Mouse (Mus musculus) forebrain, postnatal 0 days (tissue): Measurements from ENCODE around the gene Mavs. TPM values are rescaled to one million over a fixed set of nuclear protein-coding genes. Genes with fewer than 3 reads are reported as not detected.

Experiments used
- ATAC-seq: fragments of 200-750 bp; cut with Nextera tagmentation; 2 replicates; pipeline ENCODE4 v1.8.0; 2017; ENCODE audit warnings: mild to moderate bottlenecking, moderate library complexity
- DNase-seq: peaks from one replicate; pipeline ENCODE4 v3.0.0-alpha.2; 2015
- H3K27ac ChIP-seq: fragments of 300-500 bp; sonication (generic); 2 replicates; pipeline ENCODE4 v1.5.1; 2014; ENCODE audit warnings: low read depth, mild to moderate bottlenecking, antibody characterized with exemption, low read length, moderate library complexity, mixed read lengths
- H3K27me3 ChIP-seq: fragments of 300-500 bp; sonication (generic); 2 replicates; pipeline ENCODE4 v1.6.1; 2014; ENCODE audit warnings: mild to moderate bottlenecking, low read length, mixed read lengths; ENCODE audit not compliant: insufficient read depth
- H3K36me3 ChIP-seq: fragments of 300-500 bp; sonication (generic); 2 replicates; pipeline ENCODE4 v1.6.1; 2014; ENCODE audit warnings: mild to moderate bottlenecking, moderate library complexity; ENCODE audit not compliant: insufficient read depth
- H3K4me1 ChIP-seq: fragments of 300-500 bp; sonication (generic); 2 replicates; pipeline ENCODE4 v1.6.1; 2014; ENCODE audit warnings: antibody characterized with exemption; ENCODE audit not compliant: insufficient read depth
- H3K4me2 ChIP-seq: fragments of 300-500 bp; sonication (generic); 2 replicates; pipeline ENCODE4 v1.6.1; 2014; ENCODE audit warnings: low read depth, mild to moderate bottlenecking, moderate library complexity
- H3K4me3 ChIP-seq: fragments of 300-500 bp; sonication (generic); 2 replicates; pipeline ENCODE4 v1.5.1; 2014; ENCODE audit warnings: low read depth, low read length, mixed read lengths
- H3K9ac ChIP-seq: fragments of 300-500 bp; sonication (generic); 2 replicates; pipeline ENCODE4 v1.6.1; 2014; ENCODE audit warnings: mild to moderate bottlenecking
- H3K9me3 ChIP-seq: fragments of 300-500 bp; sonication (generic); 2 replicates; pipeline ENCODE4 v1.6.1; 2016; ENCODE audit warnings: low read length
- CTCF ChIP-seq: sonication (generic); IDR thresholded peaks from 2 replicates; pipeline ENCODE4 v1.5.1; 2016; ENCODE audit warnings: antibody characterized with exemption, control low read depth, low read depth
- WGBS: fragments of 180-500 bp; shearing (Covaris S2); extraction: QIAGEN DNeasy Blood & Tissue Kit; methylation state at CpG from one replicate; pipeline ENCODE4 v1.1.7; 2014; 5-methylcytosine and 5-hydroxymethylcytosine counted together
- polyA plus RNA-seq: library from polyadenylated mRNA; unstranded; fragments of >200 nt; fragmentation: Nextera tagmentation; extraction: Ambion mirVana; gene quantifications from 2 replicates; pipeline ENCODE4 v1.2.1, GENCODE M21; 2015
- total RNA-seq: library from RNA; depleted of rRNA; stranded (reverse); fragments of >200 nt; gene quantifications from 2 replicates; pipeline ENCODE4 v1.2.3, GENCODE M21; 2014

Gene Mavs
- total and polyA plus RNA-seq, 2 experiments from 2014 or later, result 5.0 to 5.7 TPM

DNA sequence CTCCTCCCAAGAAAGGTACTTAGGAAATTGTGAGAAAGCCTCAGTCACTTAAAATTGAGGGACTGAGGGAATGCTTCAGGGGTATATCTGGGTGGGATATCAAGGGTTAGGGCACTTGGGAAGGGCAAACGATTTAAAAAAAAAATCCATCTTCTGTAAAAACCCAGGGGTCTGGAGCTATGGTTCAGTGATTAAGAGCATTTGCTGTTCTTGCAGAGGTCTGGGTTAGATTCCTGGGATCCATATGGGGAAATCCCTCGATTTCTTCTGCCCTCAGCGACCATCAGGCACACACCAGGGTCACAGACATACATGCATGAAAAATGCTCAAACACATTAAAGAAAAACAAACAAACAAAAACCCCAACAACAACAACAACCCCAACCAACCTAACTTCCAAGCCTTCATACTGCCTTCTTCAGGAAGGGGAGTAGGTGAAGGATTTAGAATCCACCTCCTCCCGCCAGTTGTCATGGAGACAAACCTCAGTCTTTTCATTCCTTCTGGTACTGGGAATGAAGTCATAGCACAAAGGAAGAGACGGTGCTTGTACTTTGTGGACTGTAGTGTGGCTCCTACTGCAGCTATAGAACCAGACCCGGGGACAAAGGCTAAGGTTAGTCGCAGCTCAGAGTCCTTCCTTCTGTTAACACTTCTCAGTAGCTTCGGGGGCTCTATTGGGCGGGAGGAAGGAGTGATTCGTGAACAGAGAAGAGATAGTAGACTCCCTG lies 27.8 kb downstream of the Mavs start:
- H3K4me1 ChIP-seq, result 0 out of 2 replicates have a peak, but pooled peaks cover 3% of the 10 kb centered on the region
- DNase-seq (no peak), ATAC-seq (peak; percentile 77)
- WGBS, result 2% methylated on average over 10 of the region's 10 CpGs
- peak overlapping the region; percentile 55 for H3K4me2 ChIP-seq
- no peaks in the 10 kb centered on the region for H3K36me3 ChIP-seq
- no peak for TF ChIP-seq CTCF
- peak overlapping the region; percentile 97 for H3K27ac ChIP-seq
- no peaks in the 10 kb centered on the region for H3K9me3 ChIP-seq
- peak overlapping the region; percentile 62 for H3K9ac ChIP-seq
- H3K4me3 ChIP-seq, result peak overlapping the region; percentile 80
- no peaks in the 10 kb centered on the region for H3K27me3 ChIP-seq

DNA sequence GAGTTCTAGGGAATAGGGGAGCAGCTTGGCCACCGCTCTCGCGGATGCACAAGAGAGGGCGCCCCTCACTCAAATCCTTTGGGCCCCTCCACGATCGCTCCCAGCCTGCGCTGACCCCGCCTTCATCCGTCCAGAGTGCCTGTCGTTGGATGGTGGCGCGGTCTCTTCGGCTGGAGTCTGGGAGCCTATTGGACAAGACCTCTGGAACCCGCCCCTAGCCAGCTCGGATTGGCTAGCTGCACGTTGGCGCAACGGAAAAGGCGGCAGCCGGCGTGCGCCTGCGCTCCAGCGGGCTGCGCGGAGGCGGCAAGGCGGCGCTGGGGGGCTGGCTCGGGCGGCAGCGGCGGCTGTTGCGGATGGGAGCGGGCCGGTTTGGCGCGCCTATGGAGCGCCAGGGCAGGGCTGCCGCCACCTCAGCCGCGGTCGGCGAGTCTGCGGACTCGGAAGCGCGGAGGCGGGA lies 28.4 kb downstream of the Mavs start, which contains the start of gene Pank2:
Gene Pank2, plus strand, starts transcription at position 283 of the 460 bp plus-strand sequence.
- Histone ChIP-seq H3K36me3 (no peaks in the 10 kb centered on the region), H3K4me1 (0 out of 2 replicates have a peak, but pooled peaks cover 3% of the 10 kb centered on the region), H3K9me3 (no peaks in the 10 kb centered on the region), H3K27ac (peak within 1 kb of the TSS; percentile 97), H3K27me3 (no peaks in the 10 kb centered on the region), H3K4me3 (peak within 1 kb of the TSS; percentile 80), H3K4me2 (peak within 1 kb of the TSS; percentile 71), H3K9ac (peak within 1 kb of the TSS; percentile 86)
- ATAC-seq, result peak; percentile 99
- WGBS, result under 1% methylated on average over 40 of the region's 49 CpGs
- peak; percentile 64 for TF ChIP-seq CTCF
- DNase-seq, result peak; percentile 99

DNA sequence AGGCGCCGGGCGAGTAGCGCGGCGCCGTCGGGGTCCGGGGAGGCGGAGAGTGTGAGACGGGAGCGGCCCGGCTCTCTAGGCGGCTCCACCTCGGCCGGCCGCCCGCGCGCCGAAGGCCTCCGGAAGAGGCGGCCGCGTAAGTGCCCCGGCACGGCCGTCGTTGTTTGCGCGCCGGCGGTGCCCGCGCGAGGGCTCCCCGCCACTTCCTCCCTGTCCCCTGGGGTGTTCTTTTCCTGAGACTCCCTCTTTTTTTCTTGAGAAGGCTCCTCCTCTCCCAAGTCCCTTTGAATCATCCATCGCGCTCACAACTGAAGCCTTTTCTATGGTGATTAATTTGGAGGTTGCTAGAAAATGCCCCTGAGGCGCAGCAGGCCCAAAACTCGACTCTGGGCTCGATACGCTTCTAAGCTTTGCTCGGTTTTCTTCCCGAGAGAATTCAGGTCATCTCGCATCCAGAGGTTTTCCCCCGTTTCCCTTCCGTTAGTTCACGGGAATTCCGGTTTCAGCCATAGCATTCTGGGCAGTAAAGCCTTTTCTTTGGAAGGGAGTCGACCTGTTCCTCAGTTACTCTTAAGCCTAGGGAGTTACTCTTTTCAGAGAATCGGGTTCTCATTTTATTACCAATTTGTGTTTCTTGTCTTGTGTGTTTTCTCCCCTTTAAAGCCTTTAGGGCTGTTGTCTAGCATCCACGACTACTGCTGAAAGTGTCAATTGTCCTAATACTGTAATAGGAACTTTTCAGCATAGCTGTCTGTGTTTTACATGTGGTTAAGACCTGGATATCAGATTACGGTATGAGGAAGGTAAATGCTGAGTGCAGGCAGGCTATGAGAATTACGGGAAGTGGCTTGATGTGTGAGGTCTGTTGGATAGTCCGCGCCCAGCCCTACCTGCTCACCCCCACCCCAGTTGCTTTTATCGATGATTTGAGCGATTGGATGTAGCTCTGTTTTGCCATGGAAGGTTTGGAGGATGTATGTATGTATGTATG lies 29.1 kb downstream of the Mavs start:
- Histone ChIP-seq H3K4me3 (peak overlapping the region; percentile 80), H3K9me3 (no peaks in the 10 kb centered on the region), H3K4me1 (0 out of 2 replicates have a peak, but pooled peaks cover 3% of the 10 kb centered on the region), H3K4me2 (peak overlapping the region; percentile 71), H3K27me3 (no peaks in the 10 kb centered on the region), H3K27ac (peak overlapping the region; percentile 97), H3K36me3 (no peaks in the 10 kb centered on the region), H3K9ac (peak overlapping the region; percentile 86)
- under 1% methylated on average over 58 of the region's 59 CpGs for WGBS
- peak; percentile 59 for ATAC-seq
- no peak for TF ChIP-seq CTCF
- DNase-seq, result peak; percentile 66

DNA sequence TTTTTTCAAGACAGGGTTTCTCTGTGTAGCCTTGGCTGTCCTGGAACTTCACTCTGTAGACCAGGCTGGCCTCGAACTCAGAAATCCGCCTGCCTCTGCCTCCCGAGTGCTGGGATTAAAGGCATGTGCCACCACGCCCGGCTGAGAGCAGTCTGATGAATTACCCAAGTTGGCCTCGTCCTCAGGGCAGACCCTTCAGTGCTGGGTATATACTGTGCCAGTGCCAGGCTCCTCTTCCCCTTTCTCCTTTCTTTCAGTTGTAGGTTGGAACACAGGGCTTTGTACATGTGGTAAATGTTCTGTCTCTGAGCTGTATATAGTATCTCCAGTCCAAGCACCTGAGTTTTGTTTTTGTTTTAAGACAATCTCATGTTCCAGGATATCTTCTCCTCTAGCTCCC lies 30.2 kb downstream of the Mavs start:
- Histone ChIP-seq H3K4me3 (peak overlapping the region; percentile 80; the same call in 1 of the 2 replicates), H3K4me1 (0 out of 2 replicates have a peak, but pooled peaks cover 3% of the 10 kb centered on the region), H3K27ac (no peak overlapping the region), H3K27me3 (no peaks in the 10 kb centered on the region), H3K9ac (no peak overlapping the region), H3K36me3 (no peaks in the 10 kb centered on the region), H3K4me2 (peak overlapping the region; percentile 71), H3K9me3 (no peaks in the 10 kb centered on the region)
- TF ChIP-seq CTCF, result no peak
- WGBS, result 69% methylated on average over 6 of the region's 6 CpGs
- DNase-seq (no peak), ATAC-seq (no peak)

DNA sequence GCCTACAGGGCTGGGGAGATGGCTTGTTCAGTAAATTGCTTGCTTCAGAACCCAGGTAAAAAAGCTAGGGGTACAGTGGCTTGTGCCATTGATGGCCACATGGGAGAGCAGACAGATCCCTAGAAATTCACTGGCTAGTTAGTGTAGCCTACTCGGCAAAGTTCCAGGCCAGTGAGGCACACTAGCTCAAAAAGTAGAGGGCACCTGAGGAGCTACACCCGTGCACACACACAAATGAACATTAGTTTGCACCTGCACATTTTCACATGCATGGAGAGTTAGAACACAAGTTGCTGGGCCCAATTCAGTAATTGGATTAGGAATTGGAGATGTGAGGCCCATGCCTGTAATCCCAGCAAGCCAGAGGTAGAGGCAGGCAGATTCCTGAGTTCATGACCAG lies 31.2 kb downstream of the Mavs start:
- ATAC-seq (no peak), DNase-seq (no peak)
- Histone ChIP-seq H3K9ac (no peak overlapping the region), H3K4me1 (0 out of 2 replicates have a peak, but pooled peaks cover 3% of the 10 kb centered on the region), H3K4me2 (no peak overlapping the region), H3K9me3 (no peaks in the 10 kb centered on the region), H3K27me3 (no peaks in the 10 kb centered on the region), H3K27ac (no peak overlapping the region), H3K4me3 (no peak overlapping the region), H3K36me3 (no peaks in the 10 kb centered on the region)
- no peak for TF ChIP-seq CTCF
- 71% methylated on average over 2 of the region's 2 CpGs for WGBS

DNA sequence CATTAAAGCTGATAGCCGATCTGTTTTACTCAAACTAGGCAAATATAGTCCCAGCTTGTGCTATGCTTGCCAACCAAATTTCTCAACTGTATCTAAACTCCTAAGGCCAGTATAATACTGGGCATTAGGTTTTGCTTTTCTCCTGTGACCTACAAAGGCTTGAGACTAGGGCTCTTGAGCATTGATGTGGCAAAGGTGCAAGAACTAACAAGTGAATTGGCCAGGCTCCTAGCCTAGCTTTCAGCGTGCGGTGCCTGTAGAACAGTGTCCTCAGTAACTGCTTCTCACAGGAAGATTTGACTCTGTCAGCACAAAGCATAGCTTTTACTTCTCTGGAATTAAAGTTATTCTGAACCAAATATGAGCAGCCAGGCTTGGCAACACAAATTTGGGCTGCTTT lies 41.6 kb downstream of the Mavs start:
- Histone ChIP-seq H3K9me3 (no peaks in the 10 kb centered on the region), H3K27me3 (no peaks in the 10 kb centered on the region), H3K4me3 (no peak overlapping the region), H3K36me3 (peaks cover 35% of the 10 kb centered on the region), H3K9ac (no peak overlapping the region), H3K27ac (no peak overlapping the region), H3K4me1 (no peaks in the 10 kb centered on the region), H3K4me2 (no peak overlapping the region)
- ATAC-seq (no peak), DNase-seq (no peak)
- no peak for TF ChIP-seq CTCF
- WGBS, result 91% methylated on average over 3 of the region's 3 CpGs
